Mouse (Mus musculus) MN1 (cell line): ENCODE data around the gene Sspo.

Experiments
- DNase-seq: peaks from one replicate; pipeline ENCODE4 v3.0.0-alpha.2; 2016; ENCODE audit warnings: low spot score

Gene Sspo

GRCm38 (mm10) chr6:48447929-48448328 is at the start of gene Sspo:
Gene Sspo (plus strand): TSS chr6:48448229.
- DNase-seq, result no peak

- DNase-seq, result no peak
Observed at GRCm38 (mm10) chr6:48399906-48400305, 48.1 kb upstream of the Sspo start.

GRCm38 (mm10) chr6:48404071-48404470 is 44.0 kb upstream of the Sspo start:
- DNase-seq, result no peak

GRCm38 (mm10) chr6:48409726-48410343 is 38.2 kb upstream of the Sspo start:
- DNase-seq, result no peak

GRCm38 (mm10) chr6:48410551-48410950 is 37.5 kb upstream of the Sspo start:
- peak; percentile 22 for DNase-seq

- DNase-seq, result no peak
Observed at GRCm38 (mm10) chr6:48411193-48412092, 36.6 kb upstream of the Sspo start.

- no peak for DNase-seq
Observed at GRCm38 (mm10) chr6:48412147-48412546, 35.9 kb upstream of the Sspo start.

- DNase-seq, result no peak
Observed at GRCm38 (mm10) chr6:48412662-48413061, 35.4 kb upstream of the Sspo start.

GRCm38 (mm10) chr6:48413081-48413480 is 34.9 kb upstream of the Sspo start:
- peak; percentile 72 for DNase-seq

GRCm38 (mm10) chr6:48414886-48415285 is 33.1 kb upstream of the Sspo start:
- DNase-seq, result no peak

- no peak for DNase-seq
Observed at GRCm38 (mm10) chr6:48415636-48416035, 32.4 kb upstream of the Sspo start.

- no peak for DNase-seq
Observed at GRCm38 (mm10) chr6:48416486-48416885, 31.5 kb upstream of the Sspo start.

GRCm38 (mm10) chr6:48420647-48421046 is 27.4 kb upstream of the Sspo start:
- DNase-seq, result no peak

- DNase-seq, result no peak
Observed at GRCm38 (mm10) chr6:48423336-48423735, 24.7 kb upstream of the Sspo start.

GRCm38 (mm10) chr6:48424074-48424473 is 24.0 kb upstream of the Sspo start:
- no peak for DNase-seq

GRCm38 (mm10) chr6:48426956-48427355 is 21.1 kb upstream of the Sspo start:
- peak; percentile 18 for DNase-seq

- peak; percentile 26 for DNase-seq
Observed at GRCm38 (mm10) chr6:48428769-48429557, 19.1 kb upstream of the Sspo start.

- no peak for DNase-seq
Observed at GRCm38 (mm10) chr6:48430748-48431147, 17.3 kb upstream of the Sspo start.

- no peak for DNase-seq
Observed at GRCm38 (mm10) chr6:48432893-48433816, 14.9 kb upstream of the Sspo start.

- DNase-seq, result no peak
Observed at GRCm38 (mm10) chr6:48434651-48435050, 13.4 kb upstream of the Sspo start.

GRCm38 (mm10) chr6:48435111-48435510 is 12.9 kb upstream of the Sspo start:
- DNase-seq, result no peak
